Mouse (Mus musculus) ES-E14 (cell line): ENCODE measurements around the gene Nkiras2. TPM values are rescaled to one million over a fixed set of nuclear protein-coding genes. Genes with fewer than 3 reads are reported as not detected.
"Not testable (repeated sequence)": the region's sequence is repeated elsewhere in the genome, so short reads cannot be mapped to it uniquely, and the experiment has no call there.

Experiments used
- DNase-seq: peaks from one replicate; pipeline ENCODE4 v3.0.0-alpha.2; 2013; ENCODE audit warnings: low read depth, low spot score
- H3K27ac ChIP-seq: 2 replicates; pipeline ENCODE4 v1.5.1; 2012; ENCODE audit warnings: low read depth, mild to moderate bottlenecking, low read length, moderate library complexity, mixed read lengths; ENCODE audit not compliant: poor library complexity, insufficient read depth, severe bottlenecking
- H3K36me3 ChIP-seq: 2 replicates; pipeline ENCODE4 v1.6.1; 2012; ENCODE audit warnings: mild to moderate bottlenecking, low read length, moderate library complexity, mixed read lengths; ENCODE audit not compliant: control insufficient read depth, poor library complexity, insufficient read depth, severe bottlenecking
- H3K4me1 ChIP-seq, 2 experiments: fragments of 150-350 bp in 1 of 2; sonication (generic) in 1 of 2; 2 replicates each; pipeline ENCODE4 v1.6.1; 2012; ENCODE audit warnings: low read length in 2 of 2, mild to moderate bottlenecking in 1 of 2, mixed read lengths in 1 of 2; ENCODE audit not compliant: control insufficient read depth in 2 of 2, insufficient read depth in 2 of 2, poor library complexity in 1 of 2
- H3K4me3 ChIP-seq, 2 experiments: fragments of 150-350 bp in 1 of 2; sonication (generic) in 1 of 2; 2 replicates each; pipeline ENCODE4 v1.5.1; 2012; ENCODE audit warnings: low read length in 2 of 2, low read depth in 1 of 2, mild to moderate bottlenecking in 1 of 2, mixed read lengths in 1 of 2; ENCODE audit not compliant: insufficient read depth in 1 of 2, poor library complexity in 1 of 2, severe bottlenecking in 1 of 2
- H3K9ac ChIP-seq: 2 replicates; pipeline ENCODE4 v1.6.1; 2012; ENCODE audit warnings: low read depth, mild to moderate bottlenecking, low read length, mixed read lengths; ENCODE audit not compliant: poor library complexity, insufficient read depth, severe bottlenecking
- H3K9me3 ChIP-seq: fragments of 150-350 bp; sonication (generic); 2 replicates; pipeline ENCODE4 v1.6.1; 2012; ENCODE audit warnings: low read depth, mild to moderate bottlenecking, low read length; ENCODE audit not compliant: control insufficient read depth, insufficient read depth
- CHD2 ChIP-seq: IDR thresholded peaks from 2 replicates; pipeline ENCODE4 v1.6.1; 2014; ENCODE audit warnings: mild to moderate bottlenecking, low read depth, low read length, inconsistent platforms
- HCFC1 ChIP-seq: IDR thresholded peaks from 2 replicates; pipeline ENCODE4 v1.6.1; 2012; ENCODE audit warnings: low read length, inconsistent platforms, borderline replicate concordance; ENCODE audit not compliant: insufficient read depth
- MAFK ChIP-seq: IDR thresholded peaks from 2 replicates; pipeline ENCODE4 v1.6.1; 2014; ENCODE audit warnings: mild to moderate bottlenecking, low read depth, low read length, inconsistent platforms; ENCODE audit not compliant: insufficient read depth
- ZC3H11A ChIP-seq: IDR thresholded peaks from 2 replicates; pipeline ENCODE4 v1.6.1; 2012; ENCODE audit warnings: low read depth, mild to moderate bottlenecking, inconsistent platforms, low read length, borderline replicate concordance
- ZNF384 ChIP-seq: IDR thresholded peaks from 2 replicates; pipeline ENCODE4 v1.6.1; 2012; ENCODE audit warnings: low read depth, low read length, inconsistent platforms
- in situ Hi-C, 2 experiments: fragments of 600-800 bp; cut with MboI; formaldehyde crosslinking; loops; one replicate each; pipeline ENCODE4 v1.15.1; 2025; ENCODE audit warnings: low sequenced_read_pairs in 2 of 2, inconsistent platforms in 1 of 2; ENCODE audit not compliant: unreplicated experiment in 2 of 2
- total RNA-seq: library from RNA; depleted of rRNA; stranded (reverse); fragments of 300-350 nt; gene quantifications from 2 replicates; pipeline ENCODE4 v1.2.3, GENCODE M21; 2012

The Nkiras2 gene
- total RNA-seq, 1 experiment = 30.7 TPM

- in situ Hi-C loops = no loop called here
- H3K36me3 ChIP-seq = no peaks in the 10 kb centered on the region
- H3K9ac ChIP-seq = no peak overlapping the region
- H3K27ac ChIP-seq = no peak overlapping the region
- no peak for DNase-seq
- H3K9me3 ChIP-seq = no peaks in the 10 kb centered on the region
- peaks cover 2 to 15% of the 10 kb centered on the region in 2 experiments; a peak in 2 of 4 replicates for H3K4me1 ChIP-seq
- TF ChIP-seq HCFC1 = no peak
- no peak for TF ChIP-seq MAFK
- TF ChIP-seq ZNF384 = no peak
- TF ChIP-seq ZC3H11A = no peak
- TF ChIP-seq CHD2 = no peak
- no peak overlapping the region for H3K4me3 ChIP-seq
Observed at GRCm38 (mm10) chr11:100651205-100651604, 32.2 kb downstream of the Nkiras2 start.

- Histone ChIP-seq H3K36me3 (no peaks in the 10 kb centered on the region), H3K9ac (no peak overlapping the region), H3K4me1 (peaks cover 2 to 18% of the 10 kb centered on the region in 2 experiments; a peak in 2 of 4 replicates), H3K4me3 (no peak overlapping the region), H3K9me3 (no peaks in the 10 kb centered on the region), H3K27ac (no peak overlapping the region)
- DNase-seq = no peak
- TF ChIP-seq ZC3H11A = no peak
- TF ChIP-seq HCFC1 = no peak
- no peak for TF ChIP-seq ZNF384
- no peak for TF ChIP-seq MAFK
- in situ Hi-C loops = no loop called here
Observed at GRCm38 (mm10) chr11:100651748-100652147, 32.7 kb downstream of the Nkiras2 start.

GRCm38 (mm10) chr11:100655589-100655988, 36.5 kb downstream of the Nkiras2 start:
- H3K9me3 ChIP-seq, H3K36me3 ChIP-seq, H3K27ac ChIP-seq, DNase-seq, H3K4me3 ChIP-seq, in situ Hi-C loops, H3K9ac ChIP-seq: not testable (repeated sequence)
- H3K4me1 ChIP-seq = peaks cover 2 to 17% of the 10 kb centered on the region in 2 experiments; a peak in 2 of 4 replicates

GRCm38 (mm10) chr11:100656458-100656857, 37.4 kb downstream of the Nkiras2 start:
- peaks cover 2 to 10% of the 10 kb centered on the region in 2 experiments; a peak in 2 of 4 replicates for H3K4me1 ChIP-seq
- H3K9ac ChIP-seq = no peak overlapping the region
- H3K9me3 ChIP-seq = no peaks in the 10 kb centered on the region; the same call in 1 of the 2 replicates
- in situ Hi-C loops = no loop called here
- TF ChIP-seq ZC3H11A (no peak), ZNF384 (no peak), CHD2 (no peak), HCFC1 (no peak), MAFK (no peak)
- H3K27ac ChIP-seq = no peak overlapping the region
- H3K36me3 ChIP-seq = no peaks in the 10 kb centered on the region
- H3K4me3 ChIP-seq = no peak overlapping the region
- DNase-seq = no peak

- no peak overlapping the region for H3K4me3 ChIP-seq
- peaks cover 2 to 9% of the 10 kb centered on the region in 2 experiments; a peak in 2 of 4 replicates for H3K4me1 ChIP-seq
- TF ChIP-seq ZC3H11A = no peak
- no peak for TF ChIP-seq ZNF384
- TF ChIP-seq CHD2 = no peak
- no peak for TF ChIP-seq MAFK
- no peak for TF ChIP-seq HCFC1
- no peaks in the 10 kb centered on the region for H3K36me3 ChIP-seq
- H3K27ac ChIP-seq = no peak overlapping the region
- DNase-seq = no peak
- in situ Hi-C loops = no loop called here
- no peak overlapping the region for H3K9ac ChIP-seq
- peaks cover 3% of the 10 kb centered on the region; the same call in 1 of the 2 replicates for H3K9me3 ChIP-seq
Observed at GRCm38 (mm10) chr11:100659806-100660205, 40.8 kb downstream of the Nkiras2 start.
